Mouse (Mus musculus) 416B (cell line): ENCODE measurements around the gene Lefty2.
"Not testable (repeated sequence)": the region's sequence is repeated elsewhere in the genome, so short reads cannot be mapped to it uniquely, and the experiment has no call there.

Experiments used
- DNase-seq: peaks from one replicate; pipeline ENCODE4 v3.0.0; 2011; ENCODE audit warnings: low read depth

The Lefty2 gene

DNA sequence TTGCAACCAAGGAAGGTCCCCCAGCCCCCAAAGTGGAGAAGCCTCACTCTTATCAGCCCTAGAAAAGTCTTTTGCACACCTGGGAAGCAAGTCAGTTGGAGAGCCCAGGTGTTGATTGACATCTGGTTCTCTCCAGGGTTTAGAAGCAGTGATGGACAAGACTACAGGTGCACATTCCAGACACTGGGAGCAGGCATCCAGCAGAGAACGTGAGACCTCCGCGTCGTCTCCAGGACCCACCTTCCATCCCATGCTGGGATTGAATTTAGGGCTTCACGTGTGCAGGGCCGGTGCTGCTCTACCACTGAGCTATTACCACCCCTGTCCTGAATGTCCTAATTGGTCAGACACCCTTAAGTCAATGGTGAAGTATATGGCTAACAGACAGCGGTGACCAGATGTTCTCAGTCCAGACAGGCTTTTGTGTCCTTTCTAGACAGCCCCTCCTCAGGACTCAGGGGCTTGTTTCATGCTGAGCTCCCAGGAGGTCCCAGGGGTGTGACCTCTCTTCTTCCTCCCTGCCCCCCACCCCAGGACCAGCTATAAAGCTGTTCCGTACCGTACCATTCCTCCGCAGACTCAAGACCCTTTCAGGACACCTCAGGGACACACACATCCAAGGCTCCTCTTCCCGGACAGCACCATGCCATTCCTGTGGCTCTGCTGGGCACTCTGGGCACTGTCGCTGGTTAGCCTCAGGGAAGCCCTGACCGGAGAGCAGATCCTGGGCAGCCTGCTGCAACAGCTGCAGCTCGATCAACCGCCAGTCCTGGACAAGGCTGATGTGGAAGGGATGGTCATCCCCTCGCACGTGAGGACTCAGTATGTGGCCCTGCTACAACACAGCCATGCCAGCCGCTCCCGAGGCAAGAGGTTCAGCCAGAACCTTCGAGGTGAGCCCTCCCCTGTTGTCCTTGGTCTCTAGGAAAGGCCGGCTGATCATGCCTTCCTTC, 41.8 kb downstream of the Lefty2 start, which contains the start of gene Lefty1:
Lefty1 (plus strand) TSS at position 556 of the 953 bp plus-strand sequence.
- DNase-seq, result no peak

DNA sequence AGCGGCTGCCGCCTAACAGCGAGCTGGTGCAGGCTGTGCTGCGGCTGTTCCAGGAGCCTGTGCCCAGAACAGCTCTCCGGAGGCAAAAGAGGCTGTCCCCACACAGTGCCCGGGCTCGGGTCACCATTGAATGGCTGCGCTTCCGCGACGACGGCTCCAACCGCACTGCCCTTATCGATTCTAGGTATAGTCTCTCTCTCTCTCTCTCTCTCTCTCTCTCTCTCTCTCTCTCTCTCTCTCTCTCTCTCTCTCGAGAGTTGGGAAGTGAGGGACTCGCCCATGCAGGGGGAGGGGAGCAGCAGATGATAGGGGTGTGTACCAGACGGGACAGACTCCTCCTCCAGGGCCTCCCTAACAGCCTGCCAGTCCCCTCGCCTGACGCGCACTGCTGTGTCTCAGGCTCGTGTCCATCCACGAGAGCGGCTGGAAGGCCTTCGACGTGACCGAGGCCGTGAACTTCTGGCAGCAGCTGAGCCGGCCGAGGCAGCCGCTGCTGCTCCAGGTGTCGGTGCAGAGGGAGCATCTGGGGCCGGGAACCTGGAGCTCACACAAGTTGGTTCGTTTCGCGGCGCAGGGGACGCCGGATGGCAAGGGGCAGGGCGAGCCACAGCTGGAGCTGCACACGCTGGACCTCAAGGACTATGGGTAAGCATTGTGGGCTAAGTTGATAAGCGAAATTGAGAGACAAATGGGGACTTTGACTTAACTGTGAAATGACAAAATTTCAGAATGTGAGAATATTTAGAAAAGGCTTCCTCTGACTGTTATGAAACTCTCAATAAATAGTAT, 43.9 kb downstream of the Lefty2 start:
- DNase-seq, result not testable (repeated sequence)

GRCm38 (mm10) chr1:180937631-180938030, 44.7 kb downstream of the Lefty2 start:
- not testable (repeated sequence) for DNase-seq

GRCm38 (mm10) chr1:180938781-180939180, 45.9 kb downstream of the Lefty2 start:
- not testable (repeated sequence) for DNase-seq

DNA sequence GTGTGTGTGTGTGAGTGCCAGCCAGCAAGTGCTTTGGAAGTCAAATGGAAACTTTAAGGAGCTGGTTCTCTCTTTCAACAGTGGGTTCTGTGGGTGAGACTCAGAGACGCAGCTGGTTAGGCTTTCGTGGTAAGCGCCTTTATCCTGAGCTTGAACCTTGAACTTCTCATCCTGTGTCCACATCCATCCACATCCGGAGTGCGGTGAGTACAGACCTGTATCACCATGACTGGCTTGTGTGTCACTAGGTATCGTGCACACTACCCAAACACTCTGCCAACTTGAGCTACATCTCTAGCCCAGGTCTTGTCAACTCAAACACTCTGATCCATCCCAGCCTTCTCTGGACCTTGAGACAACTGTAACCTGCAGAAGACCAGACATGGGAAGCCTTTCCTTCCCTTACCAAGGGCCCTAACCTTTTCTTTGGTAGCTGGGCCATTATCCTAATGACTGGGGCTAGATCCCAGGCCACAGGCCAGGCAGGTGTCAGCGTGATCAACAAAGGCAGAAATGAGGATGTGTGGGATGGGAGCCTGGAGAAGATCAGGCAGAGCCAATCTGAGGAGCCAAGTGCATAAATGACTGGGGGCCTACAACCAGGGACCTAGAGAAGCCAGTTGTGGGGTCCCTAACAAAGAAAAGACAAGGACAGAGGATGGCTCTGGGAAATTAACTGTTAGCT, 48.0 kb downstream of the Lefty2 start:
- DNase-seq, result peak; percentile 92

DNA sequence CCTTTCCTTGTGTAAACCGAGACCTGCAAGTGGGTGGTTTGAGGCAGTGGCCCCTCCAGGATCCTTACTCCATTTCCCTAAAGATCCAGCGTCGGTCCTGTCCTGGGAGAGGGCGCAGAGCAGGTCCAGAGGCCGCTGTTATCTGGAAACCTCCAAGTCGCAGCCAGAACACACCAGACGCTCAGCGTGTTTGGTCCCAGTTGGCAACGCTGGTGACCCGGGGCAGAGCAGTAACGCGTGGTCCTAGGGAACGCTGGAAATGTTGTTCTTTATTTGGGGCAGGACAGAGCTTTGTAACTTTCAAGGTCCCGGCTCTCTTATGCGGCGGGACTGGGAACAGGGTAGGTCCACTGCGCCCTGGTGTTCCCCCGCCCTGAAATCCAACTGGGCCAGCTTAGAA, 48.8 kb downstream of the Lefty2 start:
- DNase-seq, result peak; percentile 35

DNA sequence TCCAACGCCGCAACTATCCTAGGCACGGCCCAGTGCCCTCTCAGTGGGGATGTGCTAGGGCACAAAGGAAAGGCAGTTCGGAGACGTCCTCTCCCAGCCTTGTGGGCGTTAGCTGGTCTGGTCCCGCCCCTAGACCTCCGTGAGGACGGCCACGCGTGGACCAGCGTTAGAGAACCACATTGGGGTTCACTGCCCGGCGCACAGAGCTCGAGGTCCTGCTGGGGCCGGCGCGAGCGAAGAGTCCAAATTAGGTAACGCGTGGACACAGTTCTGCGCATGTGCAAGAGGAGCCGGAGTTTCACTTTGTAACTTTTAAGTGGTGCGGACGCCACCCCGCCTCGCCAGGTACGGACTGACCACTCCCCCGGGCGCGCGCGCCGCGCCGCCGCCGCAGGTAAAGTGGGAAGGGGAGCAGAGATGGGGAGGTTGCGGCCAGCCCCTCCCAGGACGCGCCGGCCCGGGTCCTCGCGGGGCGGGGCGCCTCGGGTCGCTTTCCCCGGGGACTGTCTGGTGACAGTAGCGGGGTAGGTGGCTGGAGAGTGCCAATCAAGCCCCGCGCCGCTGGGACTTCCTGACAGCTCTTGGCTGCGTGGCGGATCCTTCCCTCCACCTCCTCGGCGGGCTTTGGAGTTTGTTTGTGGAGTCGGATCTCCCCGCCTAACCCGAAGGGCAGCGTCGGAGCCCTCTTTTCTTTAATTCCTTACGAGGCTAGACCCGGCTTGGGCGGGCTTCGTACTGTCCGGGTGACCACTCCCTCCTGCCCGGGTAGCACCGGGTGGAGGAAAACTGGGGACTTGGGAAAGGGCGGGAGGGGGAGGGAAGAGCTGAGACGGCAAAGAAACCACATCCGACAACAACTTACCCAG, 49.5 kb downstream of the Lefty2 start, which contains the start of gene Tmem63a:
Tmem63a (plus strand) TSS at position 179 of the 866 bp plus-strand sequence.
- peak; percentile 82 for DNase-seq

DNA sequence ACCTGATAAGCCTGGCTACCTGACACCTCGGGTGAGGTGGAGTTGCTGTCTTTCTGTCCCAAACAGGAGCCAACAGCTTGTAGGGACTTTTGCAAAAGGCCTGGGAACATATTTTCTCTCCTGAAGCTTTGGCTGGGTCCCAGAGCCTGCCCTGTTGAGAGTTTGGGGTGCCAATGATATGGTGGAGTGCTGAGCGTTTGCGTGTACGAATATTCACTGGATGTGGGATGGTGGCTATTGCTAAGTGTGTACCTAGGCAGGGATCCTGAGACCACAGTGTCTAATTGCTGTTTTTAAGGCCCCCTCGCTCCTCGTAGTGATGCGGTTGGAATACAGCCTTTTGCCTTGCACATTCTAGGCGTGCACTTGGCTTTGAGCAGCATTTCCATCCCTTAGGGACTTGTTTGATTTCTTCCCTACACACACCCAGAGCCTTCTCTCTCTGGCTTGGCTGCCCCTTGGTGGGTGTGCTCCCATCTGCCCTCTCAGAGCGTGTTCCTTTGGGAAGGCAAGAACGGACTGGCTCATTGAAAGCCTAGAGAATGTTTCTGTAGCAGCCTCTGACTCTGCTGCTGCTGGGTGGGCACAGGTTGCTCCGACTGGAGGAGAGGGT, 50.2 kb downstream of the Lefty2 start:
- DNase-seq, result no peak

GRCm38 (mm10) chr1:180943896-180944295, 51.0 kb downstream of the Lefty2 start:
- peak; percentile 85 for DNase-seq

DNA sequence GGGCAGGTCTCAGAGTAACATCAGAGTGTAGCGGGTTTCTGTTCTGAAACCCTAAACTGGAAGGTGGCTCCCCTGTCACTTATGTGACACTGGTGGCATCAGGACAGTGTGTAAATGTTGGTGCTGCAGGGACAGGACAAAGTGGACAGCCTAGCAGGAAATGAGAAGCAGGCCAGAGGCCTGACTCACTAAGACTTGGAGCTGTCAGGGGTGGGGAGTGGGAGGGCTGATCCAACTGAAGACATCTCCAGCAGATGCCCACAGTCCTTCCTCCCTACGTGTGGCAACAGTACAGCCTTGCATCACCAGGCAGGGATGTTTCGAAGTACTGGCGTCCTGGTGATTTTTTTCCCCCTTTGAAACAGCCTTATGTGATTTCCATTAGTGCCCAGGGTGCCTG, 51.6 kb downstream of the Lefty2 start:
- DNase-seq, result peak; percentile 95

GRCm38 (mm10) chr1:180945001-180945980, 52.4 kb downstream of the Lefty2 start:
- DNase-seq, result peak; percentile 60

- no peak for DNase-seq
Observed at GRCm38 (mm10) chr1:180946448-180946847, 53.5 kb downstream of the Lefty2 start.
